Comparison of ENCODE assay signal across 8 mouse cellular contexts in the genomic region with DNA sequence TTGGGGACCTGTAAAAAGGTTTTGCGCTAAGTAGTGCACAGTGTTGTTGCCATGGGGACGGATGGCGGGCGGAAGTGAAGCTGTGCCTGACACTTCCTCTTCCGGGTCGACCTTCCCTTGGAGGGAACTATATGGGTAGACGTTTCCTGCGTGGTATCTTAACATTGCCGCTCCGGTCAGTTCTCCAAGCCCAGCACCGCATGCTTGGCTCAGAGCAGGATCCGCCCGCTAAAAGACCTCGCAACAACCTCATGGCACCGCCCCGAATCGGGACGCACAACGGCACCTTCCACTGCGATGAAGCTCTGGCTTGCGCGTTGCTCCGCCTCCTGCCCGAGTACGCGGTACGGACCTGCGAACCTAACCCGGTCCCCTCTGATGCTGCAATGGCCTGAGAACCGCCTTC. TPM values are rescaled to one million over a fixed set of nuclear protein-coding genes. Genes with fewer than 3 reads are reported as not detected.
A peak's percentile ranks its signal among the peaks of the same experiment; 100 is the strongest.
DNase-seq lines count a peak whose midpoint lies in the region; ATAC-seq and TF ChIP-seq lines count a peak whose summit lies in the region.

Gene Myg1 (plus strand): TSS at position 100 of the 406 bp plus-strand sequence.

- TF ChIP-seq CTCF in cerebellum, adult 2 months (IDR thresholded peaks at IDR 0.05; ENCODE audit: borderline replicate concordance, insufficient read depth, low read depth, low read length): no peak
- TF ChIP-seq CTCF in forebrain, postnatal 0 days (IDR thresholded peaks at IDR 0.05; ENCODE audit: low read depth): no peak
- TF ChIP-seq CTCF in olfactory bulb, adult 2 months (IDR thresholded peaks at IDR 0.05; ENCODE audit: insufficient read depth, low read depth, low read length): no peak

- peak within 1 kb of the TSS; percentile 86 for H3K4me2 ChIP-seq in forebrain, postnatal 0 days (ENCODE audit: low read depth)
- peak within 1 kb of the TSS; percentile 69 for H3K4me2 ChIP-seq in lung, embryonic 15.5 days

- peak; percentile 99 for ATAC-seq in forebrain, postnatal 0 days
- peak; percentile 92; the same call in 1 of the 2 replicates for ATAC-seq in lung, embryonic 15.5 days (ENCODE audit: borderline replicate concordance, extremely low read depth, low FRiP score, low TSS enrichment)

- peak within 1 kb of the TSS; percentile 94 for H3K4me3 ChIP-seq in cerebellum, adult 2 months (replicated peaks; ENCODE audit: insufficient read depth, low read depth, low read length)
- peak within 1 kb of the TSS; percentile 74 for H3K4me3 ChIP-seq in forebrain, postnatal 0 days (ENCODE audit: low read depth, low read length)
- H3K4me3 ChIP-seq in lung, embryonic 15.5 days: peak within 1 kb of the TSS; percentile 63
- H3K4me3 ChIP-seq in olfactory bulb, adult 2 months (ENCODE audit: insufficient read depth, low read depth, low read length): peak within 1 kb of the TSS; percentile 56

- intact Hi-C loops in heart, postnatal 36 days (cut with DNase I): no loop called here

- H3K27ac ChIP-seq in cerebellum, adult 2 months (ENCODE audit: insufficient read depth, low read length): no peak within 1 kb of the TSS
- peak within 1 kb of the TSS; percentile 68; the same call in 1 of the 2 replicates for H3K27ac ChIP-seq in forebrain, postnatal 0 days (ENCODE audit: low read depth, low read length)
- peak within 1 kb of the TSS; percentile 72 for H3K27ac ChIP-seq in lung, embryonic 15.5 days
- no peak within 1 kb of the TSS for H3K27ac ChIP-seq in olfactory bulb, adult 2 months (ENCODE audit: insufficient read depth, low read depth, low read length)

- H3K4me1 ChIP-seq in cerebellum, adult 2 months (ENCODE audit: control insufficient read depth, insufficient read depth, low read length): peaks cover 8% of the 10 kb centered on the region
- peaks cover 22% of the 10 kb centered on the region for H3K4me1 ChIP-seq in forebrain, postnatal 0 days (ENCODE audit: insufficient read depth)
- peaks cover 29% of the 10 kb centered on the region for H3K4me1 ChIP-seq in lung, embryonic 15.5 days
- H3K4me1 ChIP-seq in olfactory bulb, adult 2 months (ENCODE audit: control insufficient read depth, insufficient read depth, low read length): peaks cover 11% of the 10 kb centered on the region

- peak; percentile 72; the same call in 1 of the 2 replicates for TF ChIP-seq POLR2A in cerebellum, adult 2 months (IDR thresholded peaks at IDR 0.05; ENCODE audit: borderline replicate concordance, insufficient read depth, low read length)
- TF ChIP-seq POLR2A in olfactory bulb, adult 2 months (IDR thresholded peaks at IDR 0.05; ENCODE audit: insufficient read depth, low read depth, low read length): peak; percentile 56; the same call in 1 of the 2 replicates

- WGBS in cerebellum, adult 2 months: under 1% methylated on average over 30 of the region's 30 CpGs
- 1% methylated on average over 30 of the region's 30 CpGs for WGBS in forebrain, postnatal 0 days
- WGBS in lung, embryonic 15.5 days: under 1% methylated on average over 30 of the region's 30 CpGs
- under 1% methylated on average over 30 of the region's 30 CpGs for WGBS in olfactory bulb, adult 2 months

- H3K9me3 ChIP-seq in forebrain, postnatal 0 days (ENCODE audit: low read length): no peaks in the 10 kb centered on the region
- no peaks in the 10 kb centered on the region for H3K9me3 ChIP-seq in lung, embryonic 15.5 days

- no peaks in the 10 kb centered on the region for H3K27me3 ChIP-seq in cerebellum, adult 2 months (ENCODE audit: control insufficient read depth, insufficient read depth, low read length)
- H3K27me3 ChIP-seq in forebrain, postnatal 0 days (ENCODE audit: insufficient read depth, low read length): no peaks in the 10 kb centered on the region
- H3K27me3 ChIP-seq in lung, embryonic 15.5 days: no peaks in the 10 kb centered on the region

- peak; percentile 91 for DNase-seq in MEL-GATA-1-ER (ENCODE audit: extremely low read depth, low read depth)
- DNase-seq in cerebellum, adult 2 months: peak; percentile 82 to 83
- DNase-seq in forebrain, postnatal 0 days: peak; percentile 88
- peak; percentile 77 to 83 for DNase-seq in heart, postnatal 36 days
- peak; percentile 77 to 85 for DNase-seq in layer of hippocampus, adult 8-10 months (ENCODE audit: low spot score in 2 of 2)
- DNase-seq in thymus, adult 18-20 months: peak; percentile 72 to 78

- peak within 1 kb of the TSS; percentile 71 for H3K9ac ChIP-seq in forebrain, postnatal 0 days
- peak within 1 kb of the TSS; percentile 65 for H3K9ac ChIP-seq in lung, embryonic 15.5 days

- peaks cover 38% of the 10 kb centered on the region for H3K36me3 ChIP-seq in forebrain, postnatal 0 days (ENCODE audit: insufficient read depth)
- H3K36me3 ChIP-seq in lung, embryonic 15.5 days: peaks cover 55% of the 10 kb centered on the region

RNA-seq across cellular contexts. Expression of gene Myg1, which starts in this region (rescaled TPM):
- 106 and 110 TPM in 2 replicates for polyA plus RNA-seq in cerebellum, adult 2 months (2012; rRNA removed)
- 46.4 and 54.2 TPM in 2 replicates for total RNA-seq in forebrain, postnatal 0 days (2014; rRNA removed)
- polyA plus RNA-seq in forebrain, postnatal 0 days (2015; fragmentation: Nextera tagmentation; extraction: Ambion mirVana): 80.2 and 85.7 TPM in 2 replicates
- total RNA-seq in heart, postnatal 36 days (2021): 10 to 100 TPM; 17.7 to 22.7 TPM
- 10 to 100 TPM; 66.5 to 76.4 (median 71.6) TPM for total RNA-seq in layer of hippocampus, adult 8-10 months (2022)
- polyA plus RNA-seq in lung, embryonic 15.5 days (2015; fragmentation: Nextera tagmentation; extraction: Ambion mirVana): 100 and 106 TPM in 2 replicates
- polyA plus RNA-seq in olfactory bulb, adult 2 months (2012; ENCODE audit: insufficient read depth, insufficient read length, low replicate concordance, missing spikeins): not detected in 2 replicates

Comparison
In these comparisons a context has a peak if more than half of its experiments do, and no peak if none do; other contexts are left out.
1. RNA of gene Myg1 (polyA plus RNA-seq): 100 to 106 TPM in lung, embryonic 15.5 days, 106 to 110 TPM in cerebellum, adult 2 months and 80.2 to 85.7 TPM in forebrain, postnatal 0 days; not detected in olfactory bulb, adult 2 months; every median in the first group is over 10 times any median in the second.
2. H3K27ac ChIP-seq: peak in forebrain, postnatal 0 days (single experiment) and lung, embryonic 15.5 days (single experiment); none in cerebellum, adult 2 months (single experiment) and olfactory bulb, adult 2 months (single experiment).
3. Peak in every context shown above with its lines, with median percentiles within 50 percentile points of each other: DNase-seq and H3K4me3 ChIP-seq.